8 mouse cellular contexts compared by ENCODE assay signal in the genomic region with DNA sequence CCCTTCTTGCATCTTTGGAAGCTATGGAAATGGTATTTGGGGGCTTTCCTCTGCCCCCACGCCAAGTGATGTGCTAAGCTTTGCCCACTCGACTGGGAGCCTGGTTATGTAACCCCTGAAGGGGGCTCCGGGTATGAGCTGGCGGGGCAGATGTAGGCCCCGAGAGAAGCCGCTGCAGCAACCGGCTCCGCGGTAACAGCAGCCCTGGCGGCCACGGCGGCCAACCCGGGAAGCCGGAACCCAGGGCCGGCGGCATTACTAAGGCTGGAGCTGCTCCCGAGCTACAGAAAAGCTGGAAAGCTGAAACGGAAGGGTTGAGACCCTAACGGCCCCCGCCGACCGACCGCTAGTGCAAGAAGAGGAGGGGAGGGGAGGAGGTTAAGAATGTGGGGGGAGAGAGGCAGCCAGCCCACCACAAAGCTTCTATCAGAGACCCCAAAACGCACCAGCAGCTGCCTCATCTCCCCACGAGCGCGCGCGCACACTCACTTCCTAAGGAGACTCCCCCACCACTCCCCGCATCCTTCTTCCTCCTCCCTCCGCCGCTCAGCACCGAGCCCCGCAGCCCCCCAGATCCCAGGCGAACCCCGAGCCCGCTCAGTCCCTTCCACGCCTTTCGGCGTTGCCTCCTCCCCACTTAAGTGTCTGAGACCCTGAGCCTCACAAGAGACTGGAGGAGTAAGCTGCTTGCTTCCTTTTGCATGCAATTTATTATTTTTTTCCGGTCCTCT. TPM values are rescaled to one million over a fixed set of nuclear protein-coding genes. Genes with fewer than 3 reads are reported as not detected.
DNase-seq lines count a peak whose midpoint lies in the region; ATAC-seq and TF ChIP-seq lines count a peak whose summit lies in the region.

No protein-coding gene starts in this region.

- peaks cover 18% of the 10 kb centered on the region for H3K4me1 ChIP-seq in forebrain, postnatal 0 days (ENCODE audit: insufficient read depth)
- peaks cover 27% of the 10 kb centered on the region for H3K4me1 ChIP-seq in intestine, embryonic 15.5 days (replicated peaks)
- H3K4me1 ChIP-seq in midbrain, embryonic 14.5 days (ENCODE audit: control insufficient read depth, insufficient read depth, low read length) = peaks cover 46% of the 10 kb centered on the region
- H3K4me1 ChIP-seq in stomach, embryonic 14.5 days (ENCODE audit: control insufficient read depth, insufficient read depth, low read length) = peaks cover 24% of the 10 kb centered on the region; the same call in 1 of the 2 replicates

- peak overlapping the region; percentile 64 for H3K9ac ChIP-seq in forebrain, postnatal 0 days
- H3K9ac ChIP-seq in intestine, embryonic 15.5 days = peak overlapping the region; percentile 66
- peak overlapping the region; percentile 73 for H3K9ac ChIP-seq in midbrain, embryonic 14.5 days (replicated peaks; ENCODE audit: low read length)
- H3K9ac ChIP-seq in stomach, embryonic 14.5 days (replicated peaks; ENCODE audit: low read depth, low read length) = peak overlapping the region; percentile 54

- intact Hi-C loops in gastrocnemius, postnatal 14 days (cut with DNase I; ENCODE audit: low total_unique reads) = no loop called here

- no peaks in the 10 kb centered on the region for H3K36me3 ChIP-seq in forebrain, postnatal 0 days (ENCODE audit: insufficient read depth)
- no peaks in the 10 kb centered on the region for H3K36me3 ChIP-seq in intestine, embryonic 15.5 days
- H3K36me3 ChIP-seq in midbrain, embryonic 14.5 days (ENCODE audit: control insufficient read depth, insufficient read depth, low read length) = no peaks in the 10 kb centered on the region
- no peaks in the 10 kb centered on the region for H3K36me3 ChIP-seq in stomach, embryonic 14.5 days (ENCODE audit: control insufficient read depth, insufficient read depth, low read length)

- peak overlapping the region; percentile 99 for H3K4me2 ChIP-seq in forebrain, postnatal 0 days (ENCODE audit: low read depth)
- peak overlapping the region; percentile 100 for H3K4me2 ChIP-seq in intestine, embryonic 15.5 days (replicated peaks)
- peak overlapping the region; percentile 99 for H3K4me2 ChIP-seq in midbrain, embryonic 14.5 days (ENCODE audit: low read length)
- H3K4me2 ChIP-seq in stomach, embryonic 14.5 days (replicated peaks; ENCODE audit: low read depth, low read length) = peak overlapping the region; percentile 98

- no peaks in the 10 kb centered on the region for H3K27me3 ChIP-seq in forebrain, postnatal 0 days (ENCODE audit: insufficient read depth, low read length)
- H3K27me3 ChIP-seq in intestine, embryonic 15.5 days (replicated peaks) = no peaks in the 10 kb centered on the region
- no peaks in the 10 kb centered on the region for H3K27me3 ChIP-seq in midbrain, embryonic 14.5 days (ENCODE audit: control insufficient read depth, insufficient read depth, low read length)
- H3K27me3 ChIP-seq in stomach, embryonic 14.5 days (ENCODE audit: control insufficient read depth, insufficient read depth, low read length) = no peaks in the 10 kb centered on the region

- H3K4me3 ChIP-seq in forebrain, postnatal 0 days (ENCODE audit: low read depth, low read length) = peak overlapping the region; percentile 77
- peak overlapping the region; percentile 73 for H3K4me3 ChIP-seq in intestine, embryonic 15.5 days (replicated peaks)
- peak overlapping the region; percentile 67 for H3K4me3 ChIP-seq in midbrain, embryonic 14.5 days (replicated peaks; ENCODE audit: low read depth, low read length)
- peak overlapping the region; percentile 52 for H3K4me3 ChIP-seq in stomach, embryonic 14.5 days (ENCODE audit: low read depth, low read length)

- peak; percentile 50 for ATAC-seq in forebrain, postnatal 0 days
- peak; percentile 48 for ATAC-seq in intestine, embryonic 15.5 days
- ATAC-seq in midbrain, embryonic 14.5 days (ENCODE audit: low FRiP score, low TSS enrichment) = peak; percentile 32; the same call in 1 of the 2 replicates
- ATAC-seq in stomach, embryonic 14.5 days (ENCODE audit: insufficient number of reproducible peaks, insufficient read depth, low FRiP score, low read depth) = no peak

- TF ChIP-seq CTCF in forebrain, postnatal 0 days (IDR thresholded peaks at IDR 0.05; ENCODE audit: low read depth) = no peak

- no peaks in the 10 kb centered on the region for H3K9me3 ChIP-seq in forebrain, postnatal 0 days (ENCODE audit: low read length)
- no peaks in the 10 kb centered on the region for H3K9me3 ChIP-seq in intestine, embryonic 15.5 days
- no peaks in the 10 kb centered on the region for H3K9me3 ChIP-seq in midbrain, embryonic 14.5 days (ENCODE audit: control insufficient read depth, low read length)
- H3K9me3 ChIP-seq in stomach, embryonic 14.5 days (ENCODE audit: control insufficient read depth, low read depth, low read length) = no peaks in the 10 kb centered on the region

- peak; percentile 45 for DNase-seq in gastrocnemius, postnatal 14 days
- no peak for DNase-seq in gastrocnemius, postnatal 25 days
- DNase-seq in cerebellum, adult 11-12 months = peak; percentile 61
- DNase-seq in forebrain, postnatal 0 days = peak; percentile 54
- peak; percentile 45 for DNase-seq in liver
- peak; percentile 76 for DNase-seq in midbrain, embryonic 14.5 days

- WGBS in forebrain, postnatal 0 days = 0% methylated on average over 41 of the region's 41 CpGs
- WGBS in intestine, embryonic 15.5 days = under 1% methylated on average over 41 of the region's 41 CpGs
- WGBS in midbrain, embryonic 14.5 days = under 1% methylated on average over 37 of the region's 41 CpGs
- WGBS in stomach, embryonic 14.5 days = under 1% methylated on average over 41 of the region's 41 CpGs

- H3K27ac ChIP-seq in forebrain, postnatal 0 days (ENCODE audit: low read depth, low read length) = peak overlapping the region; percentile 85
- H3K27ac ChIP-seq in intestine, embryonic 15.5 days = peak overlapping the region; percentile 72
- peak overlapping the region; percentile 72 for H3K27ac ChIP-seq in midbrain, embryonic 14.5 days (replicated peaks; ENCODE audit: low read depth, low read length)
- peak overlapping the region; percentile 71; the same call in 1 of the 2 replicates for H3K27ac ChIP-seq in stomach, embryonic 14.5 days (ENCODE audit: low read length)

RNA-seq across cellular contexts. Expression of a gene that starts 1.4 kb away (rescaled TPM):
- total RNA-seq in gastrocnemius, postnatal 14 days (2021) = 10 to 100 TPM; 13.4 to 14.4 TPM
- 10 to 100 TPM; 12.8 to 14.3 TPM for total RNA-seq in gastrocnemius, postnatal 25 days (2021)
- 127 and 158 TPM in 2 replicates for total RNA-seq in forebrain, postnatal 0 days (2014; rRNA removed)
- polyA plus RNA-seq in forebrain, postnatal 0 days (2015; fragmentation: Nextera tagmentation; extraction: Ambion mirVana) = 84.6 and 91.7 TPM in 2 replicates
- polyA plus RNA-seq in intestine, embryonic 15.5 days (2015; fragmentation: Nextera tagmentation; extraction: Ambion mirVana) = 27.2 and 29.4 TPM in 2 replicates
- 83.3 and 99.9 TPM in 2 replicates for polyA plus RNA-seq in midbrain, embryonic 14.5 days (2014; fragmentation: Nextera tagmentation; extraction: Ambion mirVana)
- polyA plus RNA-seq in stomach, embryonic 14.5 days (2014; fragmentation: Nextera tagmentation; extraction: Ambion mirVana) = 34.5 and 37.9 TPM in 2 replicates

RNA-seq across cellular contexts. Expression of a gene that starts 26.7 kb away (rescaled TPM):
- total RNA-seq in gastrocnemius, postnatal 14 days (2021) = 10 to 100 TPM; 39.5 to 47.6 TPM
- total RNA-seq in gastrocnemius, postnatal 25 days (2021) = 10 to 100 TPM; 31.5 to 36.3 TPM
- total RNA-seq in forebrain, postnatal 0 days (2014; rRNA removed) = 13.8 and 19.4 TPM in 2 replicates
- 10.7 and 14.4 TPM in 2 replicates for polyA plus RNA-seq in forebrain, postnatal 0 days (2015; fragmentation: Nextera tagmentation; extraction: Ambion mirVana)
- 18.9 and 19.3 TPM in 2 replicates for polyA plus RNA-seq in intestine, embryonic 15.5 days (2015; fragmentation: Nextera tagmentation; extraction: Ambion mirVana)
- 12.9 and 14.0 TPM in 2 replicates for polyA plus RNA-seq in midbrain, embryonic 14.5 days (2014; fragmentation: Nextera tagmentation; extraction: Ambion mirVana)
- polyA plus RNA-seq in stomach, embryonic 14.5 days (2014; fragmentation: Nextera tagmentation; extraction: Ambion mirVana) = 17.8 and 20.5 TPM in 2 replicates

RNA-seq across cellular contexts. Expression of a gene that starts 58.6 kb away (rescaled TPM):
- not detected for total RNA-seq in gastrocnemius, postnatal 14 days (2021)
- not detected for total RNA-seq in gastrocnemius, postnatal 25 days (2021)
- 0.23 TPM in 1 of 2 replicates, not detected in the other for total RNA-seq in forebrain, postnatal 0 days (2014; rRNA removed)
- polyA plus RNA-seq in forebrain, postnatal 0 days (2015; fragmentation: Nextera tagmentation; extraction: Ambion mirVana) = 1.1 and 1.5 TPM in 2 replicates
- polyA plus RNA-seq in intestine, embryonic 15.5 days (2015; fragmentation: Nextera tagmentation; extraction: Ambion mirVana) = 0.45 TPM in 1 of 2 replicates, not detected in the other
- polyA plus RNA-seq in midbrain, embryonic 14.5 days (2014; fragmentation: Nextera tagmentation; extraction: Ambion mirVana) = not detected in 2 replicates
- not detected in 2 replicates for polyA plus RNA-seq in stomach, embryonic 14.5 days (2014; fragmentation: Nextera tagmentation; extraction: Ambion mirVana)
